Mouse (Mus musculus) megakaryocyte-erythroid progenitor cell, adult 5 weeks (primary cell): ENCODE results near the gene Phkg2. TPM values are rescaled to one million over a fixed set of nuclear protein-coding genes. Genes with fewer than 3 reads are reported as not detected.

ENCODE experiments used
- polyA plus RNA-seq: library from polyadenylated mRNA; stranded (reverse); fragments of >175 nt; gene quantifications from 2 replicates; pipeline ENCODE4 v1.2.3, GENCODE M21; 2012

Phkg2 gene
- 75.3 and 94.9 TPM in 2 replicates for polyA plus RNA-seq

DNA sequence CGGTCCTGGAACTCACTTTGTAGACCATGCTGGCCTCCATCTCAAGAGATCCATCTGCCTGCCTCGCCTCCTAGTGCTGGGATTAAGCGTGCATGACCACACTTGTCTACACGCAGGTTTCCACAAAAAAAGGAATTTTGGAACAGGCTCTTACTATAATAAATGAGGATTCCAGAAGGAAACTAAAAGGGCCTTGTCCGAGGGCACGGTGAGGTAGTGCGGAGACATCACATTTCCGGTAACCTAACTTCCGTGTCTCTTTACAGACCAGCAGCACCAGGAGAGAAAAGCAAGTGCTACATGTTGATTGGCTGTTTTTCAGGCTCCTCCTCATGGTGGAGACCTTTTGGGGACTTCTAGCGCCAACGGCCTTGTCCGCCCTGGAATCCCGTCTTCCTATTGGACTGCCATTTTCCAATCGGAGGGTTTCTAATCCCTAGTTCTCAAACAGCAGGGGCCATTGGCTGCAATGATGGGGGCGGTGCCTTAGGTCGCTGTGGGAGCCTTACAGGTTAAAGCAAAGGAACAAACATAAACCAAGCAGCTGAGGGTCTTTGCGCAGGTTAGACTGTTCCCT is at the start of gene Phkg2:
Gene Phkg2, plus strand, starts transcription at position 446 of the 577 bp plus-strand sequence.

DNA sequence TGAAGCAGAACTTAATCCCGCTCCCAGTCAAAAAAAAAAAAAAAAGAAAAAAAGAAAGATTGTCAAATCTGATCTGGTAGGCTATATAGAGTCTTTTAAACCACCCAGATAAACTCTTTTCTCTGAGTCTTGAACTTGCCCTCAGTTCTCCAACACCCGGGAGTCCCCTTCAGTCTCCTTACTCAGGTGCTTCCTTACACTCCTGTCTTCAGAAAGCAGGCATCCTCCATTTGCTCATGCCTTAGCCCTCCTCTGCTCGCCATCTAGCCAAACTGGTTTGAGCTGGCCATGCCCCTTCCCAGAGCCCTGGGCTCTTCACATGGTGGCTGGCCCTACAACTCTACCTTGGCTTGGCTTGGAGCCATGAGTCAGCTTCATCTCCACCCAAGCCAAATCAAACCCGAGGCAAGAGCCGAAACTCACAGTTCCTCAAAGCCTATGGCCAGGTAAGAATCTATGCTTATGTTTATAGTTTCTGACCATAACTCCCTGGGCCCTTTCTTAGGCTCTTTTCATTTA is 11.7 kb upstream of the Phkg2 start, which contains the start of gene Tmem265:
Gene Tmem265, plus strand, starts transcription at position 51 of the 519 bp plus-strand sequence.

DNA sequence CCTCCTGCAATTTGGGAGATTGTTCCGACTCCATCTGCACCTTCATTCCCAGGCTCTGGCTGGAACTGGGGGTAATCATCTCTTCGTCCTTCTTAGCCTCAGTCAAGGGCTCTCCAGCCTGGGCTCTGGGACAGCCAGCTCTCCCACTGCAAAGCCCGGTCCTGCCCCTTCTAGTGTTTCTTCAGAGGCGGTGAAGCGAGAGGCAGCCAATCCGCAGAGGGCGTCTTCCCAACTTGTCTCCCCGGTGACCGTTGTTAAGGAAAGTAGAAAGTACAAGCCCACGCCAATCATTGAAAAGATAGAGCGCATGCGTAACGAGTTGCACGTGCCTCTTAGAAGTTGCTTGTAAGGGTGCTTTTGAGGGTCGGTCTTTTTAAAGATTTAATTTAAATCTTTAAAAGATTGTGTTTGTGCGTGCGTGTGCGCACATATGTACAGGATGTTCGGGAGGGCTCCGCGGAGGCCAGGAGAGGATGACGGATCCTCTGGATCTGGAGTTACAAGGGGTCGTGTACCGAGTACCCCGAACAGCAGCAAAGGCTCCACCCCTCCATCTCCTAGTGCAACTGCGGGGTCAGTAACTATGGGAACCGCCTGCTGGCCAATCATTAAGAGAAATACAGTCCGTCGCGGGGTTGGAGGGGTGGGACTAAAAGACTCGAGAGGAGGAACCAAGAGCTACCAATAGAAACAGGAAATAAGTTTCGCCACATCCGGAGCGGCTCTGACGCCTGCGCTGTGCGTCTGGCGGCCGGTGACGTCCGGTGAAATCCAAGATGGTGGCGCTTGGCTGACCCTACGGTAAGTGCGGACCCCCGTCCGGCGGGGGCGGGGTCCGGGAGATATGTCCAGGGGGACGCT is 15.1 kb downstream of the Phkg2 start, which contains the start of the genes Ccdc189 and Rnf40:
Gene Ccdc189, minus strand, starts transcription at position 585 of the 861 bp plus-strand sequence.
Gene Rnf40, plus strand, starts transcription at position 757 of the 861 bp plus-strand sequence.

GRCm38 (mm10) chr7:127614891-127615843 is 42.0 kb downstream of the Phkg2 start, which contains the start of gene Zfp629:
Gene Zfp629, minus strand, starts transcription at chr7:127615797.

Other genes starting within 250 kb of the Phkg2 start
- gene Zfp768, start 227.8 kb upstream of the Phkg2 start, polyA plus RNA-seq, result 29.2 and 33.9 TPM in 2 replicates
- gene Zfp747, start 197.3 kb upstream of the Phkg2 start, polyA plus RNA-seq, result 5.6 and 7.2 TPM in 2 replicates
- 0.43 and 0.74 TPM in 2 replicates for gene 9130019O22Rik, start 186.2 kb upstream of the Phkg2 start, polyA plus RNA-seq
- 8.6 and 11.3 TPM in 2 replicates for gene E430018J23Rik, start 179.7 kb upstream of the Phkg2 start, polyA plus RNA-seq
- gene Zfp764, start 166.5 kb upstream of the Phkg2 start, polyA plus RNA-seq, result 1.5 and 1.8 TPM in 2 replicates
- gene Zfp688, start 151.3 kb upstream of the Phkg2 start, polyA plus RNA-seq, result 11.3 and 11.9 TPM in 2 replicates
- 11.6 and 13.2 TPM in 2 replicates for gene Zfp689, start 124.2 kb upstream of the Phkg2 start, polyA plus RNA-seq
- gene Prr14, start 113.7 kb upstream of the Phkg2 start, polyA plus RNA-seq, result 92.8 and 98.3 TPM in 2 replicates
- gene Fbrs, start 94.1 kb upstream of the Phkg2 start, polyA plus RNA-seq, result 625 and 719 TPM in 2 replicates
- 35.3 and 51.2 TPM in 2 replicates for gene Srcap, start 61.4 kb upstream of the Phkg2 start, polyA plus RNA-seq
- gene Gm42715, start 53.8 kb upstream of the Phkg2 start, polyA plus RNA-seq, result 30.8 and 43.6 TPM in 2 replicates
- gene Tmem265, start 11.9 kb upstream of the Phkg2 start, polyA plus RNA-seq, result 1.3 and 2.0 TPM in 2 replicates
- gene Ccdc189, start 15.3 kb downstream of the Phkg2 start, polyA plus RNA-seq, result 2.8 and 5.3 TPM in 2 replicates
- gene Rnf40, start 15.4 kb downstream of the Phkg2 start, polyA plus RNA-seq, result 51.4 and 68.4 TPM in 2 replicates
- 22.5 and 24.1 TPM in 2 replicates for gene Zfp629, start 42.5 kb downstream of the Phkg2 start, polyA plus RNA-seq
- gene Bcl7c, start 135.6 kb downstream of the Phkg2 start, polyA plus RNA-seq, result 698 and 704 TPM in 2 replicates
- 2.2 and 3.6 TPM in 2 replicates for gene Ctf1, start 139.4 kb downstream of the Phkg2 start, polyA plus RNA-seq
- gene Ctf2, start 158.8 kb downstream of the Phkg2 start, polyA plus RNA-seq, result not detected in 2 replicates
- 85.5 and 100 TPM in 2 replicates for gene Fbxl19, start 171.2 kb downstream of the Phkg2 start, polyA plus RNA-seq
- 31.0 and 41.1 TPM in 2 replicates for gene Orai3, start 196.5 kb downstream of the Phkg2 start, polyA plus RNA-seq
- 84.7 and 110 TPM in 2 replicates for gene Setd1a, start 203.3 kb downstream of the Phkg2 start, polyA plus RNA-seq
- 9.3 and 20.1 TPM in 2 replicates for gene Gm49388, start 212.3 kb downstream of the Phkg2 start, polyA plus RNA-seq
- 21.4 and 28.9 TPM in 2 replicates for gene Hsd3b7, start 227.3 kb downstream of the Phkg2 start, polyA plus RNA-seq